Mouse (Mus musculus) neural tube, embryonic 14.5 days (tissue): Measurements from ENCODE around the gene Gm5134. TPM values are rescaled to one million over a fixed set of nuclear protein-coding genes. Genes with fewer than 3 reads are reported as not detected.

Source experiments
- ATAC-seq: fragments of 200-750 bp; cut with Nextera tagmentation; 2 replicates; pipeline ENCODE4 v1.8.0; 2017; ENCODE audit warnings: low read depth, mild to moderate bottlenecking, moderate TSS enrichment, moderate library complexity
- H3K27ac ChIP-seq: fragments of 300-500 bp; sonication (generic); 2 replicates; pipeline ENCODE4 v1.5.1; 2014; ENCODE audit warnings: low read depth, mild to moderate bottlenecking, control low read depth, low read length, moderate library complexity, mixed read lengths
- H3K27me3 ChIP-seq: fragments of 300-500 bp; sonication (generic); 2 replicates; pipeline ENCODE4 v1.6.1; 2014; ENCODE audit warnings: low read length; ENCODE audit not compliant: control insufficient read depth, insufficient read depth
- H3K36me3 ChIP-seq: fragments of 300-500 bp; sonication (generic); 2 replicates; pipeline ENCODE4 v1.6.1; 2014; ENCODE audit warnings: low read length, mixed read lengths; ENCODE audit not compliant: control insufficient read depth, insufficient read depth
- H3K4me1 ChIP-seq: fragments of 300-500 bp; sonication (generic); 2 replicates; pipeline ENCODE4 v1.6.1; 2014; ENCODE audit warnings: low read length; ENCODE audit not compliant: control insufficient read depth, insufficient read depth
- H3K4me2 ChIP-seq: fragments of 300-500 bp; sonication (generic); 2 replicates; pipeline ENCODE4 v1.6.1; 2014; ENCODE audit warnings: mild to moderate bottlenecking, low read depth, low read length, control low read depth
- H3K4me3 ChIP-seq: fragments of 300-500 bp; sonication (generic); 2 replicates; pipeline ENCODE4 v1.5.1; 2014; ENCODE audit warnings: low read depth, low read length, control low read depth, mixed read lengths
- H3K9ac ChIP-seq: fragments of 300-500 bp; sonication (generic); replicated peaks from 2 replicates; pipeline ENCODE4 v1.6.1; 2014; ENCODE audit warnings: low read depth, mild to moderate bottlenecking, control low read depth, low read length, mixed read lengths
- H3K9me3 ChIP-seq: fragments of 300-500 bp; sonication (generic); 2 replicates; pipeline ENCODE4 v1.6.1; 2016; ENCODE audit warnings: low read length; ENCODE audit not compliant: control insufficient read depth
- WGBS: fragments of 180-500 bp; shearing (Covaris S2); extraction: QIAGEN DNeasy Blood & Tissue Kit; methylation state at CpG from one replicate; pipeline ENCODE4 v1.1.7; 2014; 5-methylcytosine and 5-hydroxymethylcytosine counted together
- polyA plus RNA-seq: library from polyadenylated mRNA; unstranded; fragments of >200 nt; fragmentation: Nextera tagmentation; extraction: Ambion mirVana; gene quantifications from 2 replicates; pipeline ENCODE4 v1.2.1, GENCODE M21; 2014

Gm5134 gene
- polyA plus RNA-seq, 1 experiment from 2014 or later = 0.17 TPM

DNA sequence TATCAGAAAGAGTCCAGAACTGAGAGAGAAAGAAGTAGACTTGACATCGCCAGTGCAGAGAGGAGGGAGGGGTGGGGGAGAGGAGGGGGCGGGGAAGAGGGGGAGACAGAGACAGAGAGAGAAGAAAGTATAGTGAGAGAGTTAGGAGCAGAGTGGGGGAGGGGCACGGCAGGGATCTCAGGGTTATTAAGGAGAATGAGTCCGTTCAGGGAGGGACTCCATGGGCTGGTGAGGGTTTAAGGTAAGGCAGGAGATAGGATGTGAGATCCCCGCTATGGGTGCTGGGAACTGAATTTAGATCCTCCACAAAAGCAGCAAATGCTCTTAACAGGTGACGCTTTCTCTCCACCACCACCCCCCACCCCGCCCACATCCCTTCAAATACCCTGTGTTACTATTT, 46.8 kb downstream of the Gm5134 start:
- no peaks in the 10 kb centered on the region for H3K36me3 ChIP-seq
- no peak overlapping the region for H3K4me2 ChIP-seq
- H3K9me3 ChIP-seq = no peaks in the 10 kb centered on the region
- H3K4me3 ChIP-seq = no peak overlapping the region
- ATAC-seq = no peak
- 20% methylated on average over 6 of the region's 7 CpGs for WGBS
- H3K27me3 ChIP-seq = no peaks in the 10 kb centered on the region
- no peak overlapping the region for H3K9ac ChIP-seq
- H3K27ac ChIP-seq = no peak overlapping the region
- H3K4me1 ChIP-seq = no peaks in the 10 kb centered on the region

DNA sequence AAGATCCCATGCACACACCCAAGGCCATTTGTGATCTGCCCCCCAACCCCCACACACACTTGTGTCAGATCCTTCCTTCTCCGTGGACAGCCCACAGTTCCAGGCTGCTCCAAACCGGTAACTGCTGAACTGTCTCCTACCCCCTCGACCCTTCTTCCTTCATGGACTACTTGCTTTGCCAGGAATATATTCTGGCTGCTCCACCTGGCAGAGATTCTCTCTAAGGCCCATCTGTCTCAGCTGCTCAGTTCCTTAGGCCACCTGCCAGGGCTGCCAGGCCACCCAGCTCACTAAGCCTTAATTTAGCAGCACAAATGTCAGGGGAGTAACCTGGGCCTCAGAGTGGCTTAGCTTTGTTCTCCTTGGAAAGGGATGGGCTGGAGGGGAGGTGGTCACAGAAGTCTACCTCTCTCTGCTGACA, 47.8 kb downstream of the Gm5134 start:
- no peaks in the 10 kb centered on the region for H3K4me1 ChIP-seq
- WGBS = 16% methylated on average over 3 of the region's 3 CpGs
- H3K36me3 ChIP-seq = no peaks in the 10 kb centered on the region
- H3K27ac ChIP-seq = no peak overlapping the region
- H3K9me3 ChIP-seq = no peaks in the 10 kb centered on the region
- no peak for ATAC-seq
- no peak overlapping the region for H3K4me2 ChIP-seq
- no peak overlapping the region for H3K4me3 ChIP-seq
- no peaks in the 10 kb centered on the region for H3K27me3 ChIP-seq
- H3K9ac ChIP-seq = no peak overlapping the region

GRCm38 (mm10) chr10:76002615-76003014, 48.3 kb downstream of the Gm5134 start:
- 30% methylated on average over 2 of the region's 2 CpGs for WGBS
- Histone ChIP-seq H3K27ac (no peak overlapping the region), H3K4me2 (no peak overlapping the region), H3K9ac (no peak overlapping the region), H3K36me3 (no peaks in the 10 kb centered on the region), H3K9me3 (no peaks in the 10 kb centered on the region), H3K27me3 (no peaks in the 10 kb centered on the region), H3K4me1 (no peaks in the 10 kb centered on the region), H3K4me3 (no peak overlapping the region)
- no peak for ATAC-seq

GRCm38 (mm10) chr10:76003221-76003620, 48.9 kb downstream of the Gm5134 start:
- WGBS = 85% methylated on average over 2 of the region's 2 CpGs
- Histone ChIP-seq H3K9ac (no peak overlapping the region), H3K36me3 (no peaks in the 10 kb centered on the region)

DNA sequence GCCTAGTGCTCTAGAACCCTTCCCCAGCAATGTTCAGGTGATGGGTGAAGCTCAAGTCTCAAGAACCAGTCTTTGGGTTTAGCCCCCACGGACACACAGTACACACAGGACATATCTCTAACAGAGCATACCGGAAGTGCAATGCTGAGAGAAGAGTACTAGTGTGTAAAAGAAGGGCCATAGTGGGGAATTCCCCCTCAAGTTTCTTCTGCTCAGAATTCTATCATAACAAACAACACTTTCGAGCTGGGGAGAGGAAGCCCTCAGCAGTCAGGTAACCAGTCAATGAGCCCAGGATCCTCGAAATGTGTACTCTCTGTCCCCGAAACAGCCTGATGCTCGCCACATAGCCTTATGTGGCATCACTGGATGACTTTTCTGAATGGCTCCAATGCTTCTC, 52.1 kb downstream of the Gm5134 start:
- H3K27ac ChIP-seq = no peak overlapping the region
- H3K4me1 ChIP-seq = no peaks in the 10 kb centered on the region
- H3K9ac ChIP-seq = no peak overlapping the region
- WGBS = 92% methylated on average over 6 of the region's 6 CpGs
- H3K4me2 ChIP-seq = no peak overlapping the region
- ATAC-seq = no peak
- H3K27me3 ChIP-seq = no peaks in the 10 kb centered on the region
- no peak overlapping the region for H3K4me3 ChIP-seq
- no peaks in the 10 kb centered on the region for H3K9me3 ChIP-seq
- no peaks in the 10 kb centered on the region for H3K36me3 ChIP-seq

More at GRCm38 (mm10) chr10:76003221-76003620, 48.9 kb downstream of the Gm5134 start:
- ATAC-seq = no peak
- H3K4me2 ChIP-seq = no peak overlapping the region
- H3K27ac ChIP-seq = no peak overlapping the region
- no peaks in the 10 kb centered on the region for H3K4me1 ChIP-seq
- H3K9me3 ChIP-seq = no peaks in the 10 kb centered on the region
- H3K4me3 ChIP-seq = no peak overlapping the region
- no peaks in the 10 kb centered on the region for H3K27me3 ChIP-seq

DNA sequence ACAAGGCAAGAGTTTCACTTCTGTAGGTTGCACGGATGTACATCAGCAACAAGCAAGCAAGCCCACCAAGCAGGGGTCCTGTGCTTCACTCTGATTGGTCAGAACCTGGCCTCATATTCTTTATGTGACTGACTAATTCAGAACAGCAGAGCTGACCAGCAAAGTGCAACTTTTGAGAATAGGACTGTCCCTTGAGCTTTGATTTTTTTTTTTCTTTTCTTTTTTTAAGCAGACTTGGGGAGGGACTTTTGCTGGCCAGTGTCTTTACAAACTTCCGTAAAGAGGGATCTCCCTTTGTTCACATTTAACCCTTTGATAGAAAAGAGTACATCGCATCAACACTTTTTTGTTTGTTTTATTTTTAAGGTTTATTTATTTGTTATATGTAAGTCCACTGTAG, 55.5 kb downstream of the Gm5134 start:
- H3K4me2 ChIP-seq = no peak overlapping the region
- H3K4me1 ChIP-seq = no peaks in the 10 kb centered on the region
- no peak for ATAC-seq
- no peaks in the 10 kb centered on the region for H3K9me3 ChIP-seq
- no peaks in the 10 kb centered on the region for H3K36me3 ChIP-seq
- WGBS = 80% methylated on average over 3 of the region's 3 CpGs
- no peak overlapping the region for H3K4me3 ChIP-seq
- H3K27me3 ChIP-seq = no peaks in the 10 kb centered on the region
- H3K9ac ChIP-seq = no peak overlapping the region
- H3K27ac ChIP-seq = no peak overlapping the region

- ATAC-seq = no peak
- no peak overlapping the region for H3K4me3 ChIP-seq
- no peaks in the 10 kb centered on the region for H3K4me1 ChIP-seq
- WGBS = 85% methylated on average over 6 of the region's 6 CpGs
- H3K9me3 ChIP-seq = no peaks in the 10 kb centered on the region
- no peak overlapping the region for H3K27ac ChIP-seq
- no peaks in the 10 kb centered on the region for H3K27me3 ChIP-seq
- no peaks in the 10 kb centered on the region for H3K36me3 ChIP-seq
- no peak overlapping the region for H3K4me2 ChIP-seq
- no peak overlapping the region for H3K9ac ChIP-seq
These were observed 58.6 kb downstream of the Gm5134 start for GRCm38 (mm10) chr10:76012922-76013321.

DNA sequence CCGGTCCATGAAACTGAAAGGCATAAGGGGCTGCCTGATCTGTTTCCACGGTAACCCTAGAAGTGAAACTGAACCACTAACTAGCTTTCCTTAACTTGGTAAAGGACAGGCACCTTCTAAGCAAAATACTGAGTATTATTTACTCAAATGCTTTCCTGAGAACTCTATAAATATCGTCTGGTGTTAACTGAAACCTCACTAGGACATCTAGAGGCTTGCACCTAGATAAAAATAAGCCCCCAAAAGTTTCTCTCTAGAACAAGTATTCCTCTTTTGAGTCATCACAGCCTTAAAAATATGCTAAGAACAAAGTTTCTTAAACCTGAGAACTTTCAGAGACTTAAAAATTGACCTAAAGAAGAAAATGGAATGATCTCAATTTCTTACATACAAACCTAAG, 62.6 kb downstream of the Gm5134 start:
- Histone ChIP-seq H3K4me2 (no peak overlapping the region), H3K9me3 (no peaks in the 10 kb centered on the region), H3K27me3 (no peaks in the 10 kb centered on the region), H3K4me1 (no peaks in the 10 kb centered on the region), H3K9ac (no peak overlapping the region), H3K36me3 (no peaks in the 10 kb centered on the region), H3K27ac (no peak overlapping the region), H3K4me3 (no peak overlapping the region)
- 96% methylated on average over 3 of the region's 3 CpGs for WGBS
- no peak for ATAC-seq

DNA sequence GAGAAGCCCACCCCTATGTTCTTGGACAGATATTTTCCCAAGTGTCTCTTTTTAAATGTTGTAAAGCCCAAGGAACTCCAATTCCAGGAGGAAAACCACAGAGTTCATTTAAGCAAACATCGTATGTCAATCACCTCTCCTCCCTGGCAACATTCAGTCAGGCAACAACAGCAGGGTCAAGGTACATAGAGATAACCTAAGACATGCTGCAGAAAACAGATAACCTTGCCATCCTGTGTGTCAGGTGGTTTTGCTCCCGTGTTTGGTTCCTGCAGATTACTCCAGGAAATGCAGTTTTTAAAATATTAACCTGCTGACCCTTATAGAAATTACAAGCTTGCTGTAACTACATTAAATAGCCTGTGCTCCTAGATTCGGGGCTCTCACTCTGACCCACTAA, 67.4 kb downstream of the Gm5134 start:
- Histone ChIP-seq H3K27me3 (no peaks in the 10 kb centered on the region), H3K4me1 (no peaks in the 10 kb centered on the region), H3K9me3 (0 out of 2 replicates have a peak, but pooled peaks cover 3% of the 10 kb centered on the region), H3K27ac (no peak overlapping the region), H3K4me3 (no peak overlapping the region), H3K9ac (no peak overlapping the region), H3K4me2 (no peak overlapping the region), H3K36me3 (no peaks in the 10 kb centered on the region)
- WGBS = 90% methylated on average over 3 of the region's 3 CpGs
- no peak for ATAC-seq

GRCm38 (mm10) chr10:76023921-76024320, 69.6 kb downstream of the Gm5134 start:
- H3K27me3 ChIP-seq = no peaks in the 10 kb centered on the region
- H3K4me2 ChIP-seq = no peak overlapping the region
- no peaks in the 10 kb centered on the region for H3K4me1 ChIP-seq
- H3K27ac ChIP-seq = no peak overlapping the region
- no peak overlapping the region for H3K9ac ChIP-seq
- WGBS = 94% methylated on average over 6 of the region's 6 CpGs
- H3K36me3 ChIP-seq = no peaks in the 10 kb centered on the region
- no peak overlapping the region for H3K4me3 ChIP-seq
- H3K9me3 ChIP-seq = 0 out of 2 replicates have a peak, but pooled peaks cover 3% of the 10 kb centered on the region
- no peak for ATAC-seq
